Mouse (Mus musculus): ENCODE data around the gene Ccdc120.

GRCm38 (mm10) chrX:7797327-7797726, 46.6 kb upstream of the Ccdc120 start:
- TF ChIP-seq CTCF (IDR thresholded peaks at IDR 0.05; ENCODE audit: extremely low read depth, insufficient read depth, low read length) (no peak), POLR2A (IDR thresholded peaks at IDR 0.05; ENCODE audit: extremely low read depth, insufficient read depth, low read length) (no peak)

Measured in cortical plate, adult 2 months (tissue).